Mouse (Mus musculus) adrenal gland, adult (tissue): ENCODE results near the gene Sgpp2.

ENCODE experiments used
- DNase-seq, 2 experiments: peaks; one replicate each; pipeline ENCODE4 v3.0.0; 2022 to 2023; ENCODE audit warnings: low spot score in 1 of 2; ENCODE audit not compliant: inconsistent age in 2 of 2

The Sgpp2 gene

DNA sequence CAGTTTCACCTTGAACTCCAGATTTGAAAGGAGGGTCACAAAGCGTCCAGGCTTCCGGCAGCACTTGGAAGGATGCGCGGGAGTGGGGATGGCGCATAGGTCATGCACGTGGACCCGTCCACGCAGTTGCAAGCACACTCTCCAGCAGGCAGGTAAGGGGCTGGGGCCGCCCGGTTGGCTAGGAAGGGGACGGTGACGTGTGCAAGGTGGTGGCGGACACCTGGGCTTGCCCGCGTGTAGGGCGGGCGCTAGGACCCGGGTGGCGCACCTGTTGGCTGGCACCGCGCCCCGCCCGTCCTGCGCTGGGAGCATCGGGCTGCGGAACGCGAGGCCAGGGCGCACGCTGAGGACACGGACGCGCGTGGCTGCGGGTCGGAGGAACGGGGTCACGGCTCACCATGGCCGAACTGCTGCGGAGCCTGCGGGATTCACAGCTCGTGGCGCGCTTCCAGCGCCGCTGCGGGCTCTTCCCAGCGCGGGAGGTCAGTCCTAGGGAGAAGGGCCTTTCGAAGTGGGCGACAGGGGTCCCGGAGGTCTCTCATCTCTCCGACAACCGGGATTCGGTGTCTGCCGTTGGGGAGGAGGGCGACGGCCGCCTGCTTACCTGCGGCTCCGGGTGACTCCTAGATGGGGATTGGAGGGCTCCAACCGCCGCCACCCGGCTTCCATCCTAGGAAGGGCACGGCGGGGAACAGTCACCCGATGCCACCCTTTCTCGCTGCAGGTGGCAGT, at the start of gene Sgpp2:
Gene Sgpp2, plus strand, starts transcription at position 325 of the 732 bp plus-strand sequence.
- peak; percentile 46 to 61 for DNase-seq

DNA sequence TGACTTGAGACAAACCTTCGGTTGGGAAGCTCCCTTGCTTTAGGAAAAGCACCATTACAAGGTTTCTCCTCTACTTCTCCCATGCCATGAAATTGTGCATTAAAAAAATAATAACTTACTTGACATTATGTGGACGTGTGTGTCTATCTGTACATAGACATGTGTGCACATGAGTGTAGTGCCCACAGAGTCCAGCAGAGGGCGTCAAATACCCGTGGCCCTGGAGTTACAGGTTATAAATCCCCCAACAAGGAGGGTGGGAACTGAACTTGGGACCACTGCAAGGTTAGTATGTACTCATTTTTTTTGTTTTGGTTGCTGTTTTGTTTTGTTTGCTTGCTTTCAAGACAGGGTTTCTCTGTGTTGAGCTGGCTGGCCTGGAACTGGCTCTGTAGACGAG, 42.6 kb upstream of the Sgpp2 start:
- no peak for DNase-seq

DNA sequence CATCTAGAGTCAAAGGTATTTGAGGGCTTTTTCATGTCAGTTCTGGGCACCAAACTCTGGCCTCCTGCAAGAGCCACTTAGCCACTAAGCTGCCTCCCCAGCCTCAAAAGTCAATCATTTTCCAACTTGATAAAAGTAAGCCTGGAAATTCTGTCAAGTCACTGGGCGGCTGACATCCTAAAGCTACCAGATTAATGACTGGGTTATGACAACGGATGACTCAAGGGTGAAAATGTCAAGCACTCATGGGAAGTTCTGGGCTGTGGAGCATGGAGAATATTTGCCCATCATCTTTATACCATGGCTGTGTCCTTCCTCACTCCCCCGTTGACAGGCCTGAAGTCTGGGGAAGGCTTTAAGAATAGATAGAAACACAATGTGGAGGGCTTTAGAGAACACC, 37.2 kb upstream of the Sgpp2 start:
- peak; percentile 23 to 46 for DNase-seq

DNA sequence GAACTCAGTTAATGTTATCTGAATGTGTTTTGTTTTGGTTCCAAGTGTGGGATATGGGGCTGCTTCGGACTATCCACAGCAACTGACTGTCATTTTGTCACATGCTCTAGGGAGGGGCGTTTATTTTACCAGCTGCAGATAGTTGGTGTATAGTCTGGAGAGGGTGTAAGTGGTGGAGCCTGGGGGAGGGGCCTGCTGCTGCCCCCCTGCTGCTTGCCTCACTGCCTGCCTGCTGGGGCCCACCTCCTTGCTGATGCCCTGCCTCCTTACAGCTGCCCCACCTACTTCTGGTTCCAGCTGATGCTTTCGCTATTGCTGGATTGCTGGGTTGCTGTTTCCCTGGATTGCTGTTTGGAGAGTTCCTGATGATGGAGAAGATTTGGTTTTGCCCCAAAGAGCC, 31.0 kb upstream of the Sgpp2 start:
- no peak for DNase-seq

DNA sequence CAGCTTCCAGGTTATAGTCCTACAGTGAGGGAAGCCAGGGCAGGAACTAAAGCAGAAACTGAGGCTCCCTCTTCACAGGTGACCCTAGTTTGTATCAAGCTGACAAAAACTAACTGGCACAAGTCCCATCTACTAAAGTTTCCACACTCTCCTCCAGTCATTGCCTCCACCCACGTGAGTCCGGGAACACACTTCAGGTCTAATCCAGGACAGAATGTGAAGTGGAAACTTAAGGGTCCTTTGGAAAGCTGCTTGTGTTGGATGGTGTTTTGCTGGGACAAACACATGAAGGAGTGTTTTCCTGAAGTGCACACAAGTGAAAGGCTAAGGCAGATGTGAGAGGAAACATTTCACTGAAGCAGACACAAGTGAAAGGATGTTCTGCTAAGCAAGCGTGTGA, 17.7 kb upstream of the Sgpp2 start:
- no peak for DNase-seq

DNA sequence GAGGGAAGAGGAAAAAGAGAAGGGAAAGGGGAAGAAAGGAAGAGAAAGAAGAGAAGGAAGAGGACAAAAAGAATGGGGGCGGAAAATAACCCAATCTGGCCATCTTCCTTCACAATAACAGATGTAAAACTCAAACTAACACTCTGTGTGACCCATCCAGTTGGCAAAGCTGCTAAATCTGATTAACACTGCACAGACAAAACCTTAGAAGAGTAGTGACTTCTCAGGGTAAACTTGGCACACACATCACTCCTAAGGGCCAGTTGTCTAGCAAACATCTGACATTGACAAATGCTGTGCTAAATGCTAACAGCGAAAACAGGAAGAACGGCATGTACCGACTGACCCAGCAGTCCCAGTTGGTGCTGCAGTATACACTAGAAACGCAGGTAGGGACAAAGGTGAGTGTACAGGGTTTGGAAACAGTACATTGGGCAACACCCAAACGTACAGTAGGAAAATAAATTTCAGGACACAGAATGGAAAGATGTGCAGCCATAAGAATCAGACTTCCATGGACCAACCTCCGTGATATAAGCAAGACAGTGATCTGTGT, 10.4 kb upstream of the Sgpp2 start:
- no peak for DNase-seq

DNA sequence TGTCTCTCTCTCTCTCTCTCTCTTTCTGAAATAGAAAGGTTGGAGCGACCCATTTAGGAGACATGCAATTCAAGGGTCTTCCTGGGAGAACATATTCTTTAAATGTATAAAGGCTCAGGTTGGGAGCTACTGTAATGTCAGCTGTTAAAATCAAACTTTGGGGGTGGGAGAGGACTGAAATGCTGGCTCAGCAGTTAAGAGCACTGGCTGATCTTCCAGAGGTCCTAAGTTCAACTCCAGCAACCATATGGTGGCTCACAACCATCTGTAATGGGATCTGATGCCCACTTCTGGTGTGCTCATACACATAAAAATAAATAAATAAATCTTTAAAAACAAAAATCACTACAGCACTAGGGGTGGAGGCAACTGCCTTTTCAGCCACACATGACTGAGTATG, 1.5 kb upstream of the Sgpp2 start:
- DNase-seq, result no peak

DNA sequence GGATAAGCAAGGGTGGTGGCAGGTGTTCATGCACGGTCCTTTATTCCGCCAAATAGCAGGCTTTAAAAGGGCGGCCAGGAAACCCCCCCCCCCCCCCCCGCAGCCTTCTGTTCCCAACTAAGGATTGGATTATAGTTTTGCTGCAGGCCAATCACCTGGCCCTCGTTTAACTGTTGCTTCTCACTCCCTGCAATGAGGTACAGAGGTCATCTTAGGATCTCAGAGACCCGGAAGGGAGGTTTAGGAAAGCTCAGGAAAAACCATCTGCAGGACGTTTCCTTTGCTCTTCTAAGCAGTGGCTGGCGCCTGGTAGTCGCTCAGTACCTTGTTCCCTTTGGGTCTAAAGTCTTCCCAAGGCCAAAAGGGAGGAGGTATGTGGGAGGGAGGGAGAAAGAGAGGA, 865 bp upstream of the Sgpp2 start:
- no peak for DNase-seq

DNA sequence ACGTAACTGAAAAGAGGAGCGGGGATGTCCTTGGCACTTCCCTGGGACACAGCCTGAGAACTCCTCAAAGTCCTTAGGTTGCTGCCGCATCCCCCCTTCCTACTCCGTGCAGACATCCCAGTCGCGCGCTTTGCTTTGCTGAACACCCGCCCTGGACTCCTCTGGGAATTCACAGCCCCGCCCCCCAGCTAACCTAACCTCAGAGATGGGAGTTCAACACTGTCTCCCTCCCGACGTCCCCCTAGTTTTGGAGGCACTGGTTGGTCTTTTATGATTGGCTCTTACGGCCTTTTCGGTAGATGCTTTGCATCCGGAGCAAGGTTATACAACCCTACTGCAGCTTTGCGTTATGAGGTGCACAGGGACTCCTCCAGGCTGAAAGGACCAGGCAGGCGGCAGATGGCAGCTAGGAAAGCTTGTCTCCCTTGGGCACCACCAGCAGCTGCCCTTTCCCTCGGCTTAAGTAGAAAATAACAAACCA, 756 bp downstream of the Sgpp2 start:
- peak; percentile 47 to 74 for DNase-seq

DNA sequence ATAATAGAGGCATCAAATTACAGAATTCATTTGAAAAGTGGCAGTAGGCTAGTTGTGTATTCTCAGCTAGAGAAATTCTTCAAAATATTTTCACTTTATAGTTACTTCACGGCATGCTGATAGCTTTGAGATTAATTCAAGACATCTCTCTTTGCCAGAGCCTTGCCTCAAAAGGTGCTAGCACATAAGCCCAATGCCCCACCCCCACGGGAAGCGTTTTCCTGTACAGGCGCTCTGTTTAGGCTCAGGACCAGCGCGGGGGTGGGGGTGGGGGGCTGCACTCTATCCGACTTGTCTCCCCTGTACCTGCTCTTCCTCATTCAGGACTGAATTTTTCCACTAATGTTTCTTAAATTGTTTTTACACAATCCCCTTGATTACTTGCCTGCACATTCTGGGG, 1.3 kb downstream of the Sgpp2 start:
- no peak for DNase-seq

DNA sequence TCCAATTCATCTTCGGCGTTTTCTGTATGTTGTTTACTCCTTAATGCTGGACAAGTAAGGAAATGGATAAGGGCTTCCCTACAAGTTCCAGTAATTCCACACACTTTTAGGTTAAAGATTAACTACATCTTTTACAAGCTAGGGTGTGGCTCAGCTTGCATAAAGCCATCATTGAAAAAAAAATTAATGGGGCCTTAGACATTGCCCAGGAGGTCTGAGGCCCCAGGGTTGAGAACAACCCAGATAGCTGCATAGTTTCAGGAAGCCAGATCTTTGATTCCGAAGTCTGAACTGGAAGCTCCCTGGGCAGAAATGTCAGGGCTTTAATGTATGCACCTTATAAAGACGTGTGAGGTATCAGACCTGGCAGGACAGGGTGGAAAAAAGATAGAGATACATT, 2.8 kb downstream of the Sgpp2 start:
- DNase-seq, result no peak

DNA sequence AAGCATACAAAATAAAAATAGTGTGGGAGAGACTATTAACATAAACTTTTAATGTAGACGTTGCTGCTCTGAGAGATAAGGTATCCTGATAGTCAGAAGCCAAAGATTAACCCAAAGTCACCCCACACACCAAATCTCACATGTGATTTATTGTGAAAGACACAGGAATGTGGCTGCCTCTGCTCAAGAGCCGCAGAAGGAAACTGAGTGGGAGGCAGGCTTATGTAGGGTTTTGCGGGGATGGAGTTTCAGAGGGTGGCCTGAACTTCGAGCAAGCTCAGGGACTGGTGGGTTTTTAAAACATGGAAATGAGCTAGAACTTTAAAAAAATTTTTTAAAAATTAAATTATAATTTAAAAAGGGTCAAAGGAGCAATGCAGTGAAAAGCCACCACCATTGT, 3.8 kb downstream of the Sgpp2 start:
- DNase-seq, result no peak

DNA sequence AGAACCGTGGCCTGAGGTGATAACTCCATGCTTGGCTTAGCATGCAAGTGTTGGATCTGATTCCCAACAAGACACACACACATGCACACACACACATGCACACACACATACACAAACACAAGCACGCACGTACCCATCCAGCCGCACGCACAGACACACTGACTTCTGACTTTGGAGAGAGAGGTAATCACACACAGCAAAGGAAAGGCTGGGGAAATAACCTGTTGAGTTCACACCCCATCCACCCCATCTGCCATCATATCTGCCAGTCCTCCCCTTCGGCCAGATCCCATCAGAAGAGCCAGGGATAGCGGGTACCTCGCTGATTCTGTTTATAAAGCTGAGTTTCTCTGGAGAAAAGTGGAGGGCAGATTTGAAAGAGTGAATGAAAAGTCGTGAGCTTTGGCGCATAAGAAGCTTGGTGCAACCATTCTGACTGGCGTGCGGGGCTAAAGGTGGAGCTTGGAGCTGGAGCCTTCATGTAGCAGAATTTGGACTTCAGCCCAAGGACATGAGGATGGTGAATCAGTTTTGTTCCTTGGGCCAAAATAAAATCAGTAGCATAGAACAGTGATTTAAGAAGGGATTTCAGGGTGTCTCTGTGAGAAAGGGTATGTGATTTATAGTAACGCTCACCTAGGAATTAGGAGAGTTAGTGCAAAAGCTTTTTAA, 8.1 kb downstream of the Sgpp2 start:
- DNase-seq, result peak; percentile 80 to 92

DNA sequence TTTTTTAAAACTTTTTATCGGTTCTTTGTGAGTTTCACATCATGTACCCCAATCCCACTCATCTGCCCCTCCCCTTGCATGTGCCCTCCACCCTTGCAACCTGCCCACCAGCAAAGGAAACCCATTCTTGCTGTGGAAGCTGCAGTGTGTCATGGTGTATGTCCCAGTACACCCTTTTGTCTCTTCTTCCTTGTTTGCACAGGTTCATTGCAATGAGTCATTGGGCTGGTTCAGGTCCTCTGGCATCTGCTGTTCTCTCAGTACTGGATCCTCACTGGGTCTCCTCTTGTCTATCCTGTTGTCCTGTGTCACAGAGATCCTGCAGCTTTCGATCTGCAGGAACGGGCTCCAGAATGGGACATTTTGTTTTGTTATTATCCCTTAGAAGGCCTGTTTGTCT, 10.1 kb downstream of the Sgpp2 start:
- no peak for DNase-seq

DNA sequence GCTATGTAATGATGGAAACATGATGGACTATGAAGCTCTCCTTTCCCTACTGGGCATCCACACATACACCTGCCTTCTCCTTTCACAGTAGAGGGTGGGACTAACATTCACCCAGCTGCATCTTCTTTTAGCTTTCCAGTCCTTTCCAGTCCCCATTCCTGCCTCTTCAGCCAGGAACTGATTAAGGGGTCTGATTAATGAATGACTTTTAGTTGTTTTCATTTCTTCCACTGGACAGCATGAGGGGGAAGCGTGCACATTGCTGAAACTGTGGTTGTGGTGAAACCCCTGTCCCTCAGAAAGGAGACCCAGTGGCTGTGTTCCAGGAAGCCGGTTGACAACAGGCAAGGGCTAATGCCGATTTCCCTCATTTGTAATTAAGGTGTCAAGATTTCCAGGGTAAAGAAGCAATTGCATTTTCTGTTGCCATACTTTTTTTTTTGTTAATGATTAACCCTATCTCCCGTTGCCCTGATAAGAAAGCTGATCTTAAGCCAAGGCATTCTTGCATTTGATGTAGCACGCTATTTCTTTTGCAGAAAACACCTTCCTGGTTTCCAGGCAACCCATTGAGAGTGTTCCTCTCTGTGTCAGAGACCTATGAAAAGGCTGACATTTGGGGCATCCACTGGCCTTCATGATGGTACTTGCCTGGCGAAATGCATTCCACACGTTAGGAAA, 12.1 kb downstream of the Sgpp2 start:
- DNase-seq, result peak in 1 of 2 experiments; percentile 49

DNA sequence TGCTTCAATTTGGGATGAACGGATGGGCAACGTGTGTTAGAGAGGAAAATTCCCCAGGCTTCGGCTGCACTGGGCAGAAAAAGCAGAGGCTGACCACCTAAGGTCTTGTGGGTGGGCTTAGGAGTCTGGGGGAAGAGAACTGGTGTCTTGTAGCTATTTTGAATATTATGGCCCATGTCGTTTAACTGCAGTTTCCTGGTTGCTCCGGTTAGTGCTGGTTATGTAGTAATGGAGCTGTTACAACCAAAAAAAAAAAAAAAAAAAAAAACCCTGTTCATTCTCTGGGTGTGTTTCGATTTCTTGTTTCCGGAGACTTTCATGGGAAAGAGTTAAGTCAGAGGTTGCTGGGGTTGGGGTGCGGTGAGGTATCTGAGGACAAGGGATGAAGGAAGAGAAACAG, 12.7 kb downstream of the Sgpp2 start:
- no peak for DNase-seq

DNA sequence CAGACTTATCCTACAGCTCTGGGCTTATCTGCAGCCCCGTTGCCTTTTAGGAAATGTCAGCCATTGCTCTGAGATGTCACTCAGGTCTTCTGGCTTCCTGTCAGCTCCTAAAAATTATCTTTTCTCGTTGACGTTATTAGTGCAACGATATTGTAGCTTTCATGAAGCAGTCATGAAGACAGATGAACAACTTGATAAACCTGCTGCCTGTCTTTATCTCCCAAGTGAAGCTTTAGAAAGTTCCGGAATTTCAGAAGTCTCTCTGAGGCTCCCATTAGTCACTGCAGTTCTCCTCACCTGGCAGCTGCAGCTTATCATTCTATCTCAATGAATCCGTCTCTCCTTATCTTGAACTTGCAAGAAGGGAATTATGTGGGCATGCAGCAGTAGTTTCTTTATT, 13.9 kb downstream of the Sgpp2 start:
- DNase-seq, result no peak

DNA sequence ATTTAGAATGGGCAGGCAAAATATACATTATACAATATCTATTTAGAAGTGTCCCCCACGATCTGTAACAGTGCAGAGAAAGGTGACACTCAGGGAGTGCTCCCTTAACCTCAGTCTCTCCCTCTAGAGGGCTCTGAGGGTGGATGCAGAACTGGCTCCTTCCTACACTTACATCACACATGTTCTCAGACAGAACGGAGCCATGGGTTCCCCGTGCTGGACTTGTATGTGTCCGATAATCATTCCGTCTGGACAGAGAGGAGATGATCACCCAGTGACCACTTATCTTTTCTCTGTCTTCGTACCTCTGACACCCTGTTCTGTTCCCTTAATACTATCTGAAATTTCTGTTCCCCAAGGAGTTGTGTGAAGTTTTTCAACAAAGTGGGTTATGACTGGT, 15.7 kb downstream of the Sgpp2 start:
- DNase-seq, result no peak

DNA sequence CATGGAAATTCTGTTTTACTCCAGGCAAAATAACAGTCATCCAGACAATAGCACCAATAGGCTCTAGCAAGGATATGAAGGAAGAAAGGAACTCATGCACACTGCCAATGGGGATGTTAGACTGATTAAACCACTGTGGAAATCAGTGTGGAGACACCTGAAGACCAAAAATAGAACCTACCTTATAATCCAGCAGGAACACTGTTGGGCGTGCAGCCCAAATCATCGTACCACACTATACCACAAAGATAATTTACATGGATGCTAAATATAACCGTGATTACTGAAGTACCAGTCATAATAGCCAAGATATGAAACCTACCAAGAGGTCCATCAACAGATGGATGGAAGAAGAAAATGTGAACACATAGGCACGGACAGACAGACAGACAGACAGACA, 18.5 kb downstream of the Sgpp2 start:
- DNase-seq, result no peak

DNA sequence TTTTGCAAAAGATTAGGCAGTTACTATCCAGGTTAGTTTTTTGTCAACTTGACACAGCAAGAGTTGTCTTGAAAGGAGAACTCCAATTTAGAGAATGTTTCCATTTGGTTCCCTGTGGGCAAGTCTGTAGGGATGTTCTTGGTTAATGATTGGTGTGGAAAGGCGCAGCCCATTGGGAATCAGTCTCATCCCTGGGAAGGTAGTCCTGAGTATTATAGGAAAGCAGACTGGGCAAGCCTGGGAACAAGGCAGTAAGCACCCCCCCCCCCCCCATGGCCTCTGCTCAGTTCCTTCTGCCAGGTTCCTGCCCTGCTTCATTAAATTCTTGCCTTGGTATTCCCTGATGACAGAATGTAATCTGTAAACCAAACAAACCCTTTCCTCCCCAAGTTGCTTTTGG, 19.7 kb downstream of the Sgpp2 start:
- no peak for DNase-seq

DNA sequence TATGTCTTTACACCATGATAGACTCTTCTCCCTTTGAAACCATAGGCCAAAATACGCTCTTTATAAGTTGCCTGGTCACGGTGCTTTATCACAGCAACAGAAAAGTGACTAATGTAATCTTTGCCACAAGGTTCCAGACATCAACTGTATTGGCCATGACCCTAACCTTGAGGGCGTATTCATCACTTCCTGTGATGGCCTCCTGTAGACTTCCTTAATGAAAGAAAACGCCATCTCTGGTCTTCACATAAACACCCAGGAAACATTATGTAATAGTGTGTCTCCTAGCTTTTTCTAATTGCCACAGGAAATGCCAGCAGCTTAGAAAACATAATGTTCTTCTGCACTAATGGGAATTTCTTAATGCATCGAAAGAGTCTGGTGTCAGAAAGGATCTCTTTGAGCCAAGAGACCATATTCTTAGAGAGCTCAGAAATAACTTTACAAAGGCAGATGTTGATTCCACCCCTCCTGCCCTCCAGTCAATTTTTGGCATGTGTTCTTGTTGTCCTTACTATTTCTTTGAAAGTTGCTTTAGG, 20.5 kb downstream of the Sgpp2 start:
- peak in 1 of 2 experiments; percentile 52 for DNase-seq

DNA sequence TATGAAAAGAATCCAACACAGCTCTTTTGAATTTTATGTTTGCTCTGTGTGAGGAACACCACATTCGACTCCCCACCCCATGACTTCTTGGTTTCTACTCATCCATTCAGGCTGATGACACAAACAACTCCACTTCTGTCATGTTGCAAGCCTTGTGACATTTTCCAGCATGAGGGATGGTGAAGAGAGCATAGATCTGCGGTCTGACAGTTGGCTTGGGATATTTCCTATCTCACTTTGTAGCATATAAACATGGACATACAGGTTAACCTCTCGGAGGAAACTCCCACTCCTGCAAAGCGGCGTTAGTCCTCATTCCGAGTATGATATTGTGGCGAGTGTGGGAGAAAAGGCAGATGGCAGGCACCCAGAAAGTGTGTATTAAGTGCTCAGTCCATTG, 27.6 kb downstream of the Sgpp2 start:
- DNase-seq, result no peak
